Mouse (Mus musculus): ENCODE measurements around the gene Cdkal1. TPM values are rescaled to one million over a fixed set of nuclear protein-coding genes. Genes with fewer than 3 reads are reported as not detected.
A peak's percentile ranks its signal among the peaks of the same experiment; 100 is the strongest.

The Cdkal1 gene
- polyA plus RNA-seq, 1 experiment from 2014 or later = 23.9 TPM

- WGBS = 66% methylated on average over 2 of the region's 2 CpGs
- H3K9ac ChIP-seq (ENCODE audit: low read length) = no peak overlapping the region
- no peak overlapping the region for H3K27ac ChIP-seq (ENCODE audit: low read depth, low read length)
- no peak overlapping the region for H3K4me3 ChIP-seq (ENCODE audit: low read depth, low read length)
- ATAC-seq = 0 out of 2 replicates have a peak, but pooled peaks have one; percentile 37
- no peaks in the 10 kb centered on the region for H3K36me3 ChIP-seq (ENCODE audit: control insufficient read depth, insufficient read depth, low read length)
- no peaks in the 10 kb centered on the region for H3K27me3 ChIP-seq (replicated peaks; ENCODE audit: control insufficient read depth, insufficient read depth, low read length)
- DNase-seq (ENCODE audit: low spot score) = no peak
- no peak overlapping the region for H3K4me2 ChIP-seq (ENCODE audit: low read length)
- peaks cover 2% of the 10 kb centered on the region; the same call in 1 of the 2 replicates for H3K4me1 ChIP-seq (ENCODE audit: control insufficient read depth, insufficient read depth, low read length)
- H3K9me3 ChIP-seq (replicated peaks; ENCODE audit: control insufficient read depth, low read length) = no peaks in the 10 kb centered on the region
Measured at GRCm38 (mm10) chr13:29549761-29550160, 305.7 kb downstream of the Cdkal1 start.

GRCm38 (mm10) chr13:29537906-29538305, 317.6 kb downstream of the Cdkal1 start:
- DNase-seq (ENCODE audit: low spot score) (peak; percentile 36), ATAC-seq (no peak)
- H3K27ac ChIP-seq (ENCODE audit: low read depth, low read length) = peak overlapping the region; percentile 9; the same call in 1 of the 2 replicates
- H3K4me2 ChIP-seq (ENCODE audit: low read length) = no peak overlapping the region
- H3K27me3 ChIP-seq (replicated peaks; ENCODE audit: control insufficient read depth, insufficient read depth, low read length) = no peaks in the 10 kb centered on the region
- H3K4me3 ChIP-seq (ENCODE audit: low read depth, low read length) = no peak overlapping the region
- 38% methylated on average over 1 of the region's 1 CpGs for WGBS
- H3K9me3 ChIP-seq (replicated peaks; ENCODE audit: control insufficient read depth, low read length) = no peaks in the 10 kb centered on the region
- H3K9ac ChIP-seq (ENCODE audit: low read length) = no peak overlapping the region
- H3K36me3 ChIP-seq (ENCODE audit: control insufficient read depth, insufficient read depth, low read length) = no peaks in the 10 kb centered on the region
- peaks cover 4% of the 10 kb centered on the region; the same call in 1 of the 2 replicates for H3K4me1 ChIP-seq (ENCODE audit: control insufficient read depth, insufficient read depth, low read length)

- Histone ChIP-seq H3K27me3 (replicated peaks; ENCODE audit: control insufficient read depth, insufficient read depth, low read length) (no peaks in the 10 kb centered on the region), H3K9ac (ENCODE audit: low read length) (no peak overlapping the region)
Measured at GRCm38 (mm10) chr13:29533586-29533985, 321.9 kb downstream of the Cdkal1 start.

GRCm38 (mm10) chr13:29528344-29528743, 327.1 kb downstream of the Cdkal1 start:
- H3K9me3 ChIP-seq (replicated peaks; ENCODE audit: control insufficient read depth, low read length) = no peaks in the 10 kb centered on the region
- WGBS = 87% methylated on average over 5 of the region's 5 CpGs
- no peak overlapping the region for H3K4me2 ChIP-seq (ENCODE audit: low read length)
- no peak overlapping the region for H3K27ac ChIP-seq (ENCODE audit: low read depth, low read length)
- no peaks in the 10 kb centered on the region for H3K36me3 ChIP-seq (ENCODE audit: control insufficient read depth, insufficient read depth, low read length)
- no peak overlapping the region for H3K9ac ChIP-seq (ENCODE audit: low read length)
- no peak for ATAC-seq
- no peak overlapping the region for H3K4me3 ChIP-seq (ENCODE audit: low read depth, low read length)
- H3K4me1 ChIP-seq (ENCODE audit: control insufficient read depth, insufficient read depth, low read length) = no peaks in the 10 kb centered on the region
- no peaks in the 10 kb centered on the region for H3K27me3 ChIP-seq (replicated peaks; ENCODE audit: control insufficient read depth, insufficient read depth, low read length)
- DNase-seq (ENCODE audit: low spot score) = no peak

More at GRCm38 (mm10) chr13:29533586-29533985, 321.9 kb downstream of the Cdkal1 start:
- DNase-seq (ENCODE audit: low spot score) (no peak), ATAC-seq (no peak)
- no peak overlapping the region for H3K4me2 ChIP-seq (ENCODE audit: low read length)
- H3K9me3 ChIP-seq (replicated peaks; ENCODE audit: control insufficient read depth, low read length) = no peaks in the 10 kb centered on the region
- 84% methylated on average over 5 of the region's 5 CpGs for WGBS
- H3K4me3 ChIP-seq (ENCODE audit: low read depth, low read length) = no peak overlapping the region
- peaks cover 4% of the 10 kb centered on the region; the same call in 1 of the 2 replicates for H3K4me1 ChIP-seq (ENCODE audit: control insufficient read depth, insufficient read depth, low read length)
- H3K27ac ChIP-seq (ENCODE audit: low read depth, low read length) = no peak overlapping the region
- no peaks in the 10 kb centered on the region for H3K36me3 ChIP-seq (ENCODE audit: control insufficient read depth, insufficient read depth, low read length)

GRCm38 (mm10) chr13:29521321-29521720, 334.2 kb downstream of the Cdkal1 start:
- Histone ChIP-seq H3K9ac (ENCODE audit: low read length) (no peak overlapping the region), H3K4me2 (ENCODE audit: low read length) (no peak overlapping the region), H3K36me3 (ENCODE audit: control insufficient read depth, insufficient read depth, low read length) (0 out of 2 replicates have a peak, but pooled peaks cover 3% of the 10 kb centered on the region), H3K27ac (ENCODE audit: low read depth, low read length) (no peak overlapping the region), H3K4me3 (ENCODE audit: low read depth, low read length) (no peak overlapping the region), H3K4me1 (ENCODE audit: control insufficient read depth, insufficient read depth, low read length) (peaks cover 2% of the 10 kb centered on the region; the same call in 1 of the 2 replicates), H3K9me3 (replicated peaks; ENCODE audit: control insufficient read depth, low read length) (no peaks in the 10 kb centered on the region), H3K27me3 (replicated peaks; ENCODE audit: control insufficient read depth, insufficient read depth, low read length) (no peaks in the 10 kb centered on the region)
- ATAC-seq = no peak
- DNase-seq (ENCODE audit: low spot score) = no peak
- WGBS = 88% methylated on average over 4 of the region's 4 CpGs

GRCm38 (mm10) chr13:29514071-29514470, 341.4 kb downstream of the Cdkal1 start:
- Histone ChIP-seq H3K9ac (ENCODE audit: low read length) (no peak overlapping the region), H3K4me2 (ENCODE audit: low read length) (no peak overlapping the region), H3K27me3 (replicated peaks; ENCODE audit: control insufficient read depth, insufficient read depth, low read length) (no peaks in the 10 kb centered on the region), H3K36me3 (ENCODE audit: control insufficient read depth, insufficient read depth, low read length) (0 out of 2 replicates have a peak, but pooled peaks cover 3% of the 10 kb centered on the region), H3K27ac (ENCODE audit: low read depth, low read length) (no peak overlapping the region), H3K9me3 (replicated peaks; ENCODE audit: control insufficient read depth, low read length) (no peaks in the 10 kb centered on the region), H3K4me1 (ENCODE audit: control insufficient read depth, insufficient read depth, low read length) (peaks cover 2% of the 10 kb centered on the region; the same call in 1 of the 2 replicates), H3K4me3 (ENCODE audit: low read depth, low read length) (no peak overlapping the region)
- DNase-seq (ENCODE audit: low spot score) (no peak), ATAC-seq (no peak)
- WGBS = 68% methylated on average over 1 of the region's 1 CpGs

GRCm38 (mm10) chr13:29504861-29505568, 350.5 kb downstream of the Cdkal1 start:
- H3K36me3 ChIP-seq (ENCODE audit: control insufficient read depth, insufficient read depth, low read length) = no peaks in the 10 kb centered on the region
- no peaks in the 10 kb centered on the region for H3K27me3 ChIP-seq (replicated peaks; ENCODE audit: control insufficient read depth, insufficient read depth, low read length)
- no peak for DNase-seq (ENCODE audit: low spot score)
- H3K4me1 ChIP-seq (ENCODE audit: control insufficient read depth, insufficient read depth, low read length) = peaks cover 6% of the 10 kb centered on the region; the same call in 1 of the 2 replicates
- H3K4me3 ChIP-seq (ENCODE audit: low read depth, low read length) = no peak overlapping the region
- ATAC-seq = no peak
- WGBS = 71% methylated on average over 4 of the region's 4 CpGs
- H3K27ac ChIP-seq (ENCODE audit: low read depth, low read length) = no peak overlapping the region
- no peak overlapping the region for H3K9ac ChIP-seq (ENCODE audit: low read length)
- H3K4me2 ChIP-seq (ENCODE audit: low read length) = no peak overlapping the region
- H3K9me3 ChIP-seq (replicated peaks; ENCODE audit: control insufficient read depth, low read length) = no peaks in the 10 kb centered on the region

- H3K4me3 ChIP-seq (ENCODE audit: low read depth, low read length) = no peak overlapping the region
- H3K4me2 ChIP-seq (ENCODE audit: low read length) = no peak overlapping the region
- DNase-seq (ENCODE audit: low spot score) = peak; percentile 71
- no peak overlapping the region for H3K27ac ChIP-seq (ENCODE audit: low read depth, low read length)
- H3K4me1 ChIP-seq (ENCODE audit: control insufficient read depth, insufficient read depth, low read length) = peaks cover 6% of the 10 kb centered on the region; the same call in 1 of the 2 replicates
- WGBS = 42% methylated on average over 6 of the region's 6 CpGs
- no peaks in the 10 kb centered on the region for H3K27me3 ChIP-seq (replicated peaks; ENCODE audit: control insufficient read depth, insufficient read depth, low read length)
- H3K9ac ChIP-seq (ENCODE audit: low read length) = no peak overlapping the region
- no peaks in the 10 kb centered on the region for H3K9me3 ChIP-seq (replicated peaks; ENCODE audit: control insufficient read depth, low read length)
- ATAC-seq = 0 out of 2 replicates have a peak, but pooled peaks have one; percentile 15
- H3K36me3 ChIP-seq (ENCODE audit: control insufficient read depth, insufficient read depth, low read length) = no peaks in the 10 kb centered on the region
Measured at GRCm38 (mm10) chr13:29503147-29504044, 352.1 kb downstream of the Cdkal1 start.

All from forebrain, embryonic 14.5 days (tissue).